Mouse (Mus musculus) C2C12 (cell line): Measurements from ENCODE around the gene Slc22a23.
A peak's percentile ranks its signal among the peaks of the same experiment; 100 is the strongest.

ENCODE experiments used
- CEBPB ChIP-seq: IDR thresholded peaks from one replicate; pipeline ENCODE4 v1.6.1; 2011; ENCODE audit warnings: low read depth, mild to moderate bottlenecking, control low read depth, moderate library complexity
- CTCF ChIP-seq: IDR thresholded peaks from one replicate; pipeline ENCODE4 v1.5.1; 2011; ENCODE audit not compliant: control insufficient read depth, insufficient read depth, insufficient read length
- MAX ChIP-seq: IDR thresholded peaks from one replicate; pipeline ENCODE4 v1.6.1; 2011; ENCODE audit warnings: mild to moderate bottlenecking, control low read depth
- MYOD1 ChIP-seq: IDR thresholded peaks from one replicate; pipeline ENCODE4 v1.6.1; 2011; ENCODE audit warnings: low read depth; ENCODE audit not compliant: control insufficient read depth, insufficient read length
- MYOG ChIP-seq: IDR thresholded peaks from one replicate; pipeline ENCODE4 v1.6.1; 2011; ENCODE audit not compliant: control insufficient read depth, insufficient read length; ENCODE audit errors: extremely low read depth
- USF1 ChIP-seq: IDR thresholded peaks from one replicate; pipeline ENCODE4 v1.6.1; 2011; ENCODE audit warnings: low read depth, mild to moderate bottlenecking, control low read depth, moderate library complexity

DNA sequence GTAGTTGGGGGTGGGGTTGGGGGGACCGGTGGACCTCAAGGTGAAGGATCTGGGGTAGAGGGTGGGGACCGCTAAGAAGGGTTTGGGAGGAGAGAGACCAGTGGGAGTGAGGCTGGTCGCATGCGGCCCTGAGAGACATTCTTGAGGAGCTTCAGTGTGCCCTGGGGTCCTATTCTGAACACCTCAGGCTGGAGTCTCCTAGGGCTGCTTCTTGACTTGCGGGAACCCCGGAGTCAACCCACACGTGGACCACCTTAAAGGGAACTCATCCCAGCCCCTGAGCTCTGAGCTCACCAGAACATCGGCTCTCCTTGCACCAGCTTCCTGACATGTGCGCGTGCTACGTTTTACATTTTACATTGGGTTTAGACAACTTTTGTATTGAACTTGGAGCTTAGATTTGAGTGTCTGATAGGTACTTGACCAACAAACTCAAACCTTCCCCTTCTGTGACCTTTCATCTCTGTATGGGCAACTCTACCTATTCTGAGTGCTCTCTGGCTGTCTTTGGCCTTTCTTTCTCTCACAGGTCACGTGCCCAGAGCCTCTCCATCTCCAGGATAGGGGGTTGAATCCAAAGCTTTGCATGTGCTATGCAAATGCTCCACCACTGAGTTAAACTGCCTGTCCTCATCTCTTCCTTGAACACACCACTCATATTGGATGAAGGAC, 181.5 kb downstream of the Slc22a23 start:
- TF ChIP-seq CTCF (no peak), MAX (no peak), MYOG (no peak), CEBPB (no peak), USF1 (peak; percentile 92), MYOD1 (no peak)
